Mouse (Mus musculus) yolk sac, embryonic 10.5 days (tissue): ENCODE results near the gene Fam187b.
A peak's percentile ranks its signal among the peaks of the same experiment; 100 is the strongest.

ENCODE experiments used
- DNase-seq: peaks from one replicate; pipeline ENCODE4 v3.0.0-alpha.2; 2017; ENCODE audit warnings: low spot score

Fam187b gene

DNA sequence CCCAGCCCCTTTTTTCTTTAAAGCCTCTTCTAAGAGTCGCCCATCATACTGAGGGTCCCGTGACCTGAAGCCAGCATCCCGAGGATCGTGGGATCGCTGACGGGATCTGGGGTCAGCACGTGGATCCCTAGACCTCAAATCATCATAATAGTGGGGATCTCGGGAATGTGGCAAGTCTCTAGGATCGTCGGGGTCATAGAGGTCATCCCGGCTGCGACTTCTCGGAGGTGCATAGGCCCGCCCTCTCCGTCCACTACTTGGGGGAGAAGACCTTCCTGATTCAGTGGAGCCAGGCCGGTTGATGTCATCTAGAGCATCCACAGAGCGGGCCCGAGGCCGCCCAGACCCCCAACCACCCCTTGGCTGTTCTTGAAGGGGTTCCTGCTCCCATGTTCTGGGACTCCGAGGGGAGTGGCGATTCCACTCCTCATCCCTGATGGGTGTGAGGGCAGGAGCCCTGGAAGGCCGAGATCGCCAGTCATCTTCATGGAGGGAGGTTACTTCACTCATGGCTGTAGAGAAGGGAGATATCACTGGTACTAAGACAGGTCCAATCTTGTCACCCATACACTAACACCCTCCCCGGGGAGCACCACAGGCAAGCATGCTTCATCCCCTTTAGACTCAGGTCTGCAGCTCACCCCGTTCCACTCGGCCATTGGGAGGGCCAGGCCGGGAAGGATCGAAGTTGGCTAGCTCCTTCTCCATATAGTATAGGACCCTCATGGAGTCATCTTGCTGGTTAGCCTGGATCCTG is 15.3 kb upstream of the Fam187b start:
- peak; percentile 29 for DNase-seq

DNA sequence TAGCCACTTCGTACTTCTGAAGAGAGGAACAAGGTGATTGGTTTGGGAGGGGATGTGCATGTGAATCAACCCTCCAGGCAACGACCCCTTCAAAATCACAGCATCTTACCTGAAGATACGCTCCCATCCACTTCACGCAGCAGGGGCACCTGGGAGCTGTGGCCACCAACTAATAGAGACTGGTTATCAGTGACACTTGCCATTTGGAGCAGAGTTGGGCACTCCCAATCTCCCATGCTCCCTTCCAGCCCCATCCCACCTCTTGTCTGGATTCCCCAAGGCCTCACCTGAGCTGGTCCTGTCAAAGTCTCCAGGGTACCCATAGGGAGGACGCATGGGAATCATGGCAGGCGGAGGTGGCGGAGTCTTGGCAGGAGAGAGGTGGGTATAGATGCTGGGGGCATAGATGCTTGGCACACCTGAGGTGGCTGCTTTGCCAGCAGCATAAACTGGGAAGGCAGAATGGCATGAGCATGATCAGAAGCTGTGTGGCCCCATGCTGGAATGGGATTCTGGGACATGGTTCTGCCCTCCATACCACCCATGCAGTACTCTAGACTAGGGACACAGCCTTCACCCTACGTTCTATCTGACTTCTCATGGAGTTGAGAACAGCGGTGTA is 14.6 kb upstream of the Fam187b start:
- no peak for DNase-seq

DNA sequence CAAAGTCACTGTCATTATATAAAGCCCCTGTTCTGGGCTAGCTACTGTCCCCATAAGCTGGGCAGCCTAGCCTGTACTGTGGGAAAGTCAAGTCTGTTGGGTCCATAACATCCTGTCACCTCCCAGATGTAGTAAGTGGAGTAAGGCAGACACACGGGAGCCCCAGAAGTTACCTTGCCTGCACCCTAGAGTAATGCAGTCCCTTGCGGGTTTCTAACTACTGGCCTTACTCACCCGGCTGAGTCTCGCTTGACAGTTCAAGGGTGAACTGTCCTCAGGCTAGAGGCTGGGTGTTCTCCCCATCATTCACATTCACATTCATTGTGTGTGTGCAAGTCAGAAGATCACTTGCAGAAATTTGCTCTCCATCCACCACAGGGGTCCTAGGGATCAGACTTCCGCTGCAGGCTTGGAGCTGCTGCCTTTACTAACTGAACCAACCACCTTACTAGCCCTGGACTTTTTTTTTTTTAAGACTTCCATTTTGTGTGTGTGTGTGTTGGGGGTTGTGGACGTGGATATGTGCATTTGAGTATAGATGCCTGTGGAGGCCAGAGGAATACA is 13.7 kb upstream of the Fam187b start:
- no peak for DNase-seq

DNA sequence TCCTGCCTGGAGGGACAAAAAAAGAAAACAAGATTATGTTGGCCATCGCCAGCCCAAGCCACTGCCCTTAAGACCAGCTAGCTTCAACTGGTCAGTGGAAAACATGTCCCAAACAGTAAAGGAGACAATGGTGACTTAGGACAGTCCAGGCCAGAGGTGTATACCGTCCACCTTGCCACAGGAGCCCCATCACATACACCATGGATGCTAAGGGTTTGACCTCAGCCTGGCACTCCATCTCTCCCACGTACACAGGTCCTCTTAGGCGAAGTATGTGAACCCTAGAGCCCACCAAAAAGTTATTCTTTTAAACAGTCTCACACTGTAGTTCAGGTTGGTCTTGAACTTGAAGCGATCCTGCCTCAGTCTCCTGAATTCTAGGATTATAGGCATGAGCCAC is 10.7 kb upstream of the Fam187b start:
- no peak for DNase-seq

DNA sequence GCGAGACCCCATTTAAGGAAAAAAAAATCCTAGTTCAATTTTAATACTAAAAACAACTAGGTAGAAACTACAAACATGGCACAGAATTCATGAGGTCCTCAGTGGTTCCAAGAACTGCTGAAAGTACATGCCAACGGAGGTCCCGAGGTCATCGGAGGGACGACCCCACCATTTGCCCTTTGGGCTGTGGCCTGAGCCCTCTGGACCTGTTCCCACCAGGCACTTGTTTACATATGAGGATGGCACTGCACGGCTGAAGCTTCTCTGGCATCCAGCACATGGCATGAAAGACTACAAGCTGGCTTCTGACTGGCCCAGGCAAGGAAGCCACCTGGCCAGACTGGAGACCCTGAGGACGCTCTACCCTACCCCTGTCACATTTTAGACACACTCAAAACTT is 9.2 kb upstream of the Fam187b start:
- DNase-seq, result no peak

DNA sequence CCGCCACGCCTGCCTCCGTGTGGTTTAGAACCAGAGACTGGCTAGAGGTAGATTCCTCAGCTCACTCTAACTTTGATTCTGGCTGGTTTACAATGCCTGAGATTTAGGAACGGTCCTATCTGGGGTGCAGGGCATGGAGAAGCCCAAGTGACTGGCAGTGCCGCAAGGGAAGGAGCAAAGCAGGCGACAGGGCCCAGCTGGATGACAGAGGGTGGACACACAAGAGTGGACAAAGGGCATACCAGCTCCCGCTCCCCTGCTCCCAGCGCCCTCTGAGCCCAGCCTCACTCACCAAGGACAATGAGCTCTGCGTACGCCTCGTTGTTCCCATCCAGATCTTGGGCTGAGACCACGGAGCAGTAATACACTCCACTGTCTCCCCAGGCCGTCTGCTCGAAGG is 7.9 kb upstream of the Fam187b start:
- no peak for DNase-seq

DNA sequence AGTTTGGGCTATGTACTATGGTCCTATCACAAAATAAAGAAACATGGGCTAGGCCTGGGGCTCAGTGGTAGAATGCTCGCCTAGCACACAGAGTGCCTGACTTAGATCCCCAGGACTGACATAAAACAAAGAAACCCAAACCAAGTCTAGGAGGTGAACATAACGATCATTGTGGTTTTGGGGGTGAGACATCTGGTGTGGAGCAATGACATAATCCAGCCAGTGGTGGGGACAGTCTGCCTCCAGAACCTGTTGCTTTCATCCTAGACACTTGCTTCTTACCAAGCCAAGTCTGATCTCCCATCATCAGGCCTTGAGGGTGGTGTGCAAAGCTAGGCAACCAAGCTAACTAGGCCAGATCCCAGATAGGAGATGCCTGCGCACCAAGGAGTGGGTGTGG is 6.9 kb upstream of the Fam187b start:
- DNase-seq, result no peak

DNA sequence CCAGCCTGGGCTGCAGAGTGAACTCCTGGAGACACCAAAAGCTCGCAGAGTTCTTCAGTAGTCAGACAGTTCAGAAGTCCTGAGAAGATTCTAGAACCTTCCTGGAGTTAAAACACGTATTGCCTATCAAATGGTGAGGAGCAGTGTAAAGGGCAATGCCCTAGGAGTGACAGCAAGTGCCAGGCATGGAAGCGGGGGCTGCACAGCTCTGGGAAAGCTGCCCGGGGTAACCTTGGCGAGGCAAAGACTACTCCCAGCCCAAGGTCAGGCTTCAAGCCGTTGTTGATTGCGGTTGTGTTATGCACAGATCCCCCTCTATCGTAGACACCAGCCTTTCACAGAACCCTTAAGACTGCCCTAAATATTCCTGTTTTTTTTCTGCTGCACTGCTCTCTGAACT is 5.0 kb upstream of the Fam187b start:
- no peak for DNase-seq

DNA sequence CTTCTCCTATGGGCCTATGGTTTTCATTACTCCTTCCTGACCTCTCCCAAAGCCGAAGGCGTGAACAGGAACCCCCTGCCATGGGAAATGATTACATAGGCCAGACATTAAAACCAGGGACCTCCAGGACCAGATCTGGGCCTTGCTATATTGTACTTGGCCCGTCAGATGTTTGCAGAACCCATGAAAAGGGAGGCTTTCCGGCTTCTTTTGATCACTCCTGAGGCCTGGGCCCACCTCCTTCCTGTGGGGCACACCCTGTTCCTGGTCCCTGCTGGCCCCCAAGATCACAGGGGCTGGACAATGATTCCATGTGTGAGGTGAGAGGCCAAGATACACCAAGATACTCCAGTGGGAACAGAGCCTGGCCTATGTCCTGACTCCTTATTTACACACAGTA is 4.4 kb upstream of the Fam187b start:
- no peak for DNase-seq

DNA sequence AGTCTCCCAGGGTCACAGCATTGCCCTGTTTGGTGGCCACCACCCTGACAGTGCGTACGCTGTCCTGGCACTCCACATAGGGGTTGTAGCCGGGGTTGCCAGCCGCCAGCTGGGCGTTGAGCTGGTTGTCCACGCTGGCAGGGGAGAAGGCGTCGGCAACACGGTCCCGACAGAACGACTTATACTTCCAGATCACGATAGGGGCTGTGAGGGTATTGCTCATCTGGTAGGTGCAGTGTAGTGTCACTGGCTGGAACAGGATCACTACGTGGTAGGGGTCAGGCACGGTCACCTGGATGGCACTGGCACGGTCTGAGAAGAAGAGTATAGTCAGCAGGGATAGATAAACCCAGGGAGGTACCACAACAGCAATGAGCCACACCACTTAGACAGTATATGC is 1.7 kb upstream of the Fam187b start:
- DNase-seq, result no peak

DNA sequence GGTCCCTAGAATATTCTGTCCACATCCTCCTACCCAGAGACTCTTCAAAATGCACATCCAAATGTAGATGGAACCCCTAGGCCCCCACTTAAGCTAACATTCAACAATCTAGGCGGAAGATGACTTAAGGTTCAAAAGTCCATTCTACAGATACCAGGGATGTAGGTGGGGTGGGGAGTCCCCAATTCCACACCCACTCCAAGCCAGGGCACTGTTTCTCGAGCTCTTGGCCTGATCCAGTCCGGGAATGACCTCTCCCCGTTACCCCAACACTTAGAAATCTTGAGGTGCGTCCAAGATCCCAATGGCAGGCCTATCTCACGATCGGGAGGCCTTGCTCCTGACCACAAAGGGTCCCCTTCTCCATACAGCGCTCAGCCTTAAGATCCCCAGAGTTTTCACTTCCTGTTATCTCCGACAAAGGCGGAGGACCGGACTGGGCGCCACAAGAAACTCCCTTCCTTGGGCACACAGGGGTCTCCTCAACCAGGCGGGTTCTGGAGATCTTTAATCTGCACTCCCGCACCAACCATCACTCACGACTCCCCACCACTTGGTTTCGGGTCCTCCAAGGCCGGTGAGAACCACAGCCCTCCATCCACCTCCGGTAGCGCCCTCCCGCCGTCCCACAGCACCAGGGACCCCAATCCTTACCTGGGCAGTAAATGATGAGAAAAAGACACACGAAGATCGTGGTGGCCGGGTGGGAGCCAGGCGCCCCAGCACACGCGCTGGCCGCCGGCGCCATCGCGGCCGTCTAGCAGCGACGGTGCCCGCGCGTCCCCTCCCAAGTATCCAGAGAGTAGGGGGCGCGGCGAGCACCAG is 952 bp upstream of the Fam187b start:
- DNase-seq, result no peak

DNA sequence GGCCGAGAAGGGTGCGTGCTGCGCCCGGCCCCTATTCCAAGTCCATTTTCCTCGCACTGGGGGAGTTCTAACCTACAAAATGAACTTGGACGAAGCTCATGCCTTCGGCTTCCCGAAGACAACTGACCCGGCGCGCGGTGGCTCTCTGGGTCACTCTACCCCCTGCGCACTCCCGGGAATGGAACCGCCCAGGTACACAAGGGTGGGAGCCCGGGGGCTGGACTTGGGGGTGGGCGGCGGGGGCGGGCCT is 414 bp upstream of the Fam187b start, which contains the start of gene Lsr:
TSS of gene Lsr (minus strand) at position 214 of the 250 bp plus-strand sequence.
- DNase-seq, result no peak

DNA sequence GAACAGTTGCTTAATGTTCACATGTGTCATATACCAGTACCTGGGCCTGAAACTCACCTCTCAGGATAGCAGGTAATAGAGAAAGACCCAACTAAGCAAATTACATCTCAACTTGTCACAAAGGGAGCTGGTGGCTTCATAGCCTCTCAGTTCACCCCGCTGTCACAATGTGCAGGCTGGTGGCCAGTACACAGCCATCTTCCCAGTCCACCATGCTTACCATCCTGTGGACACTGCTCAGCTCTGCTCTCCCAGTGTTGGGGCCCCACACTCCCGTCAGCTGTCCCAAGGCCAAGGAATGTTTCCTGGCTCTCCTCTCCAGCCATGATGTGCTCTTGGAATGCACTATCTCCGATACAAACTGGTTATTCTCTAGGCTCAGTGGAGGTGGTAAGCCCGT is 8.1 kb downstream of the Fam187b start:
- no peak for DNase-seq

DNA sequence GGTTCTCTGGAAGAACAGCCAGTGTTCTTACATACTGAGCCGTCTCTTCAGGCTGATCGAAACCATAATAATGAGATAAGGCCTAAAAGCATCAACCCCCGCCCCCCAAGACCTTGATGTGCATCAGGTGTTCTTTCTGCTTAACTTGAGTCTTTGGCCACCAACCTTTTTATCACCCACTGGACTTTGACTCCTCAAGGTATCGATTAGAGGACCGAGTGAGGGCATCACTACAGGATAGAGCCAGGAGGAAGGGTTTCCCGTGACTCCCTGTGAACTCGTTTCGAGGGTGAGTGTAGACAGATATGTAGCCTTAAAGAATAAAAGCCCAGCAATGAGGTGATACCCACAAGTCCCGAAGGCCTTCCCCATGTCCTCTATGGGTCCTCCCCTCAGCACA is 11.8 kb downstream of the Fam187b start:
- no peak for DNase-seq

DNA sequence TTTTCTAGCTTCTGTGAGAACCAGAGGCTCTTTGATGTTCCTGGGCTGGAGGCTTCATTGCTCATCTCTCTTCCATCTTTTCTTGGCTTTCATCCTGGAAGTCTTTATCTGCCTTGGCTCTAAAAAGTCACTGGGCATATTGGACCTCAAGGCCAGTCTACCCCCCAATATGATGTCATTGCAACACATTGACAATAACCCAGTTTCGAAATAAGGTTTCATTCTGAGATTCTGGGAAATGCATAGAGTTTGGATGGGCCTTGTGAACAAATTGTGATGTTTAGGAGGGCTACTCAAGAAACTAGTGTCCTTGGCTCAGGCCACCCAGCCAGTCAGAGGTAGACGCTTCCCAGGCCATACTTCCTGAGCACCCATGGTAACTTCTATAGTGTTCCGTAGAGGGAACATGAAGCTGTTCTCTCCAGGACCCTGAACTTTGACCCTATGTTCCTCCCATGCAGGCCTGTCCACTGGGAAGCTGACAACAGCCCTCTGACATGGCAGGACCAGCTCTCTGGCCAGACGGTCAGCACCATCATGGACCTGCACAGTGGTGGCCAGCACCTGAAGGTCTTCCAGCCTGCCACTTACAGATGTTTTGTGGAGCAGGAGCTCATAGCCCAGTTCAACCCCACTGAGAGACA is 15.1 kb downstream of the Fam187b start:
- no peak for DNase-seq

DNA sequence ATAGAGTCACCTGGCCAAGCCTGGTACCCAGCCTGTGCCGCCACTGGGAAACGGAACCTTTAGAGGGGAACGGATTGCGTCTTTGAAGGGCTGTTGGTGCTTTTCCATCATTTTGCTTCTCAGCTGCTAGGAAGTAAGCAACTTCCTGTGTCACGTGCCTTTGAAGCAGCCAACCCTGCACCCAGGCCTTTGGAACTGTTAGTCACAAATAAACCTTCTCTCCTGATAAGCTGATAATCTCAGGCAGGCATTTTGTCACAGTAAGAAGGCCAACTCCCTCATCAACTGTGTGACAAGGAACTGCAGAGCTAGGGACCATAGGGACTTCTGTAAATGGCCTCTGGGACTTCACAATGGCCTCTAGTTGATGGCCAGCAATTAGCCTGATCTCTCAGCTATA is 18.6 kb downstream of the Fam187b start:
- no peak for DNase-seq

DNA sequence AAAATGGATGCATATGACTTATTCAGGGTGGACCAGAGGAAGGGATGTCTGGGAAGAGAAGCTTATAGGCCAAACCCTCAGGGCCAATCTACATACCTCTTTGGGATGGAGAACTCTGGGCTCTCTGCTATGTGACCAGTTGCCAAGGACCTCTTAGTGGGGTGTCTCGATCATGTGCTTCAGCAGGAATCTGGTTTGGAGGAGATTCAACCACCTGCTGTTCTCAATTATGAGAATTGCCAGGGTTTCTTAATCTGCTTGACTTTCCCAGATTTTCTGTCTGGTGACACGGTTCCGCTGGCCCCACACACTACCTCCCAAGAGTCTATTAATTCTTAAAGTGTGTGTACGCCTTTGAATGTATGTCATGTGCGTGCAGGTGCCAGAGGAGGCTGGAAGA is 20.4 kb downstream of the Fam187b start:
- no peak for DNase-seq

DNA sequence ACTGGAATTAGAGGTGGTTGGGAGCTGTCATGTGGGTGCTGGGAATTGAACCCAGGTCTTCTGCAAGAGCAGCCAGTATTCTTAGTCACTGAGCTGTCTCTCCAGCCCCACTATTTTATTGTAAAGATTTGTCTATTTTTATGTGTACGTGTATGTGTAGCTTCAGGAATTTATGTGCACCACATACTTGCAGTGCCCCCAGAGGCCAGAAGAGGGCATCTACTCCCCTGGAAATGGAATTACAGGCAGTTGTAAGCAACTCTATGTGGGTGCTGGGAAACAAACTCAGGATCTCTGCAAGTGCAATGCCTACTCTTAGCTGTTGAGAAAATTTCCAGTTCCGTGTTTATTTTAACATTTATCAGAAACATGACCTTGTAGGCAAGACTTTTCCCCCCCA is 22.9 kb downstream of the Fam187b start:
- no peak for DNase-seq

DNA sequence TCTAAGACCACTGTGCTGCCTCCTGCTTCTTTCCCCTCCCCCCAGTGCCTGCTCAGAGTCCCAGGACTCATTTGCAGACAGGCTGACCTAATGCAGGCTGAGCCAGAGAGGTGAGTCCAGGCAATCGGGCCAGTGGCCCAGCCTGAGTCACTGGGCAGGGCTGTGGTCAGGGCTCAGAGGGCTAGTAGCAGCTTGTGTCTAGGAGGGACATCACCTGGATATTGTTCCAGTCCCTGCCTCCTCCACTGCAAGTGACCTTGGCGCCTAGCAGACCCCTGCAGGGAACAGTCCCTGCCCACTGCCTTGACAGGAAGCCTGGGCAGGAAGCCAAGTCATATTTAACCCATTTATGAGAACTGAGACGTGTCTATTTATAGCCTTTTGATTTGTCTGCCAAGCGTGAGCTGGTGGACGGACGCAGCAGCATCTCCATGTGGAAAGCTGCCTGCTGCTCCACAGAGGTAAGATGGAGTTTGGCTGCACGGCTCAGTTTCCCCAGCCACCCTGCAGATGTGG is 27.0 kb downstream of the Fam187b start:
- peak; percentile 18 for DNase-seq

DNA sequence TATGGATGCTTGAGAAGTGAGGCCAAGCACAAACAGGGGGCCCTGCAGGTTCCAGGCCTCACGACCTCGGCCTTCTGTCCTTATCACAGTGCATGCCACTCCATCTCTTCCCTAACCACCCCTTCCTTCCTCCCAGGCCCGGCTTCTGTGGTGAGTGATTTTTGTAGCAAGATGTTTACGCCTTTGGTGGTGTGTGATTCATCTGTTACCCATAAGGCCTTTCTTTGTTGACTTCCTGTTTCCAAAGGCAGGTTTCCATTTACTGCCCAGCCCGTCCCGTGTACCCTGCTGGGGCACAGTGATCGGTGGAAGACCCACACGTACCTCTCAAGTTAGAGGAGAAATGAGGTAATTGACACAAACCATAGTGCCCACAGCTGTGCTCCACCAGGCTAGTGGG is 29.1 kb downstream of the Fam187b start:
- no peak for DNase-seq

DNA sequence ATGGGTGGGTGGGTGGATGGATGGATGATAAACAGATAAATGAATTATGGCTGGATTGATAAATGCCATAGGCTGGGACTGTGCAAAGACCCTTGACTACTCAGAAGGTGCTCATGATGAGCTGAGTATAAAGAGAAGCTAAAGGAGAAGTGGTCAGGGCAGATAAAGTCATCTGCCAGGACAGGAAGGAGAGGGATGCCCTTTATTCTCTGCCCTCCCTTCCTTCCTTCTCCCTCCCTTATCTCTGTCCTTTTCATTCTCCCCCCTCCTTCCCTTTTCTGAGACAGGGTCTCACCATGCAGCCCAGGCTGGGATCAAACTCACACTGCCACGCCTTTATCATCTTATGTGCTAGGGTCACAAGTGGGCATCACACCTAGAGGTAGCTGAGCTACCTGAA is 34.2 kb downstream of the Fam187b start:
- DNase-seq, result no peak

DNA sequence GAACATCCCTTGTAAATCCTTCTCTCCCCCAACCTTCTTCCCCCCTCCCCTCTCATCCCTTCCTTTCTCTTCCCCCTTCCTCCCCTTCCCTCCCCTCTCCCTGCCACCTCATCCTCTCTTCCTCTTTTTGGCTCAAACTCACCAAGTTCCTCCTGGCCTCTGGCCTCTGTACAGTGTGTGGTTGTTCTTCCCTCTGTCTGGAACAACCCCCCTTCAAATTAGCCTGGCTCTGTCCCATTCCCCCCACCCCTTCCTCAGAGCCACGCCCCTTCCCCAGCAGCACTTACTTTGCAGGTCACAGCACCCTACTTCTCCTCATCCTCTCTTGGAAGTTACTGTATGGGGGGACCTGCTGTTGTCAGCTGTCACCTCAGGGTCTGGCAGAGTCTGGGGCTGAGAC is 34.6 kb downstream of the Fam187b start:
- no peak for DNase-seq
